Mouse (Mus musculus): ENCODE measurements at regions not wholly inside any gene's neighbourhood (a gene's known extent, or its start where the extent isn't known, plus 50 kb on each side); places are given as distances from the start of the nearest gene placed in this dataset.

GRCm38 (mm10) chr3:23610054-23610453 lies 1533.6 kb downstream of the Tbl1xr1 start:
- TF ChIP-seq POLR2A (IDR thresholded peaks at IDR 0.05; ENCODE audit: insufficient read depth, low read length) (no peak), CTCF (IDR thresholded peaks at IDR 0.05; ENCODE audit: low read depth, low read length) (no peak)
